Mouse (Mus musculus) activated CD4-positive, CD25-positive, alpha-beta regulatory T cell, adult 4 months (primary cell): ENCODE measurements around the gene Pmepa1. TPM values are rescaled to one million over a fixed set of nuclear protein-coding genes. Genes with fewer than 3 reads are reported as not detected.

Experiments
- ATAC-seq: one replicate; pipeline ENCODE4 v1.8.0; 2017
- polyA plus RNA-seq, 2 experiments: library from polyadenylated mRNA; unstranded; fragments of 100-300 nt; shearing (Covaris generic); gene quantifications; one replicate each; pipeline ENCODE4 v1.2.1; 2017

Gene Pmepa1
- polyA plus RNA-seq, 2 experiments from 2014 or later, result 8.8 to 12.2 TPM

DNA sequence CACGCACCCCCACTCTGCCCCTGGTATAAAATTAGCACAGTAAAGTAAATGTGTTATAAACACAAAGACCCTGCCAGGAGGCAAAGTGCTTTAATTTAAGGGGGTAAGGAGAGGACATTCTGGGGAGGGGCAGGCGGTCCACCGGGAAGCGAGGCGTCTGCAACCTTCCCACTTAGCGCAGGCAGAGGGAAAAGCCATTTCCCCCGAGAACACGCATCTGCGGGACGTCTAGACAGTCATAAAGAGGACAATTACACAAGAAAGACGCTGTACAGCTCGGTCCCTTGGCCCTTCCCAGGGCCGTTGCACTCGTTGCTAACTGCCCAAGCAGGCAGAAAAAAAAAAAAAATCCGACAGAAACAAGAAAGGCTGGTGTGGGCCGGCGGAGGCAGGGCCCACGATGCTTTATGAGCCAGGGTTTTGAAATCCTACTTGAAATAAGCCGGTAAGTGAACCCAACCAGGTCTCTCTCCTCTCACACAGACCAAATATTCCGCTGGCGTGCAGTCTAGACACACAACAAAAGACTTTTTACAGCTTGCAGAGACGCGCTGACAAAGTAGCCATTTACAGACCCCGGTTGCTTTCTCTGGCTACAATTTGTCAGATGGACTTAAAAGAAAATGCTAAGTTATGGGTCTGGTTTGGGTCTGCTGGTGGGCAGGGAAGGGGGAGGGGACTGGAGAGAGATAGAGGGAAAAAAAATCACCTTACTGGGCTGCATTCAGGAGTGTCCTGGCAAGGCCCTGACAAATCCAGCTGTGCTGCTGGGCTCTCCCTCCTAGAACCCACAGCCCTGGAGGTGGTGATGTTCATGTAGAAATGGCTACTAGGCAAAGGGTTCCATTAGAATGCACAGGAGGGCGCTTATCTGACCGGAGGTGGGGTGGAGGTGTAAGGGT is 22.3 kb downstream of the Pmepa1 start:
- ATAC-seq, result no peak

DNA sequence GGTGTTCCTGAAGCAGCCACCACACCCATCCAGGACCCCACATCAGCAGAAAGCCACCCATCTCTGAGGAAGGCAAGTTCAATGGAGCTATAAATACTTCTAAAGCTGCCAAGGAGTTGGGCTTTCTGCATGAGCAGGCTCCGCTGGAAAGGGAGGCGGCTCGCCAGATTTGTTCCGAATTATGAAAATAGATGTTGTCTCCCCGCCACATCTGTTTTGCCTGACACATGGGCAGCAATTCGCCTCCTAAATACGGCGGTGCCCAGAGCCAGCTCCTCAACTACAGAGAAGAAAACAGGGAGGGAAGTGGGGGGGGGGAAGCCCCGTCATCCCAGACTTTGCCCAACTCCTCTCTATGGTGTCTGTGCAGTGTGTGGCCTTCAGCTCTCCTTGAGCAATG is 24.7 kb downstream of the Pmepa1 start:
- ATAC-seq, result no peak

DNA sequence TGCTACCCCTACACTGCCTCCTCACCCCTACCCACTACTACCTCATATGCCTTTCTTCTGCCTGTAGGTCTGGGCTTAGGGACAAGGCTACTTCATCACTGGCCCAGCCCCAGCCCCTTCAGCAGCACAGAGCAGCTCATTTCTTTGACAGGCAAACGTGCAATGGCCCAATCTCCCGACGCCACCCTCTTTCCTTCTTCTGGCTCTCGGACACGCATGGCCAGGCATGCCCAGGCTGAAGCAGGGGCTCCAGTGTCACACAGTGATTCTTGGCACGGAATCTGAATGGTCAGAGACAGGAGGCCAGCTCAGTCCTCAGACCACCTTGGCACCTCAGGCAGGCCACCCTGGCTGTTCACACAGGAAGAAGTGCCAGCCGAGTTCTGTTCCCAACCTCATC is 25.2 kb downstream of the Pmepa1 start:
- ATAC-seq, result no peak

DNA sequence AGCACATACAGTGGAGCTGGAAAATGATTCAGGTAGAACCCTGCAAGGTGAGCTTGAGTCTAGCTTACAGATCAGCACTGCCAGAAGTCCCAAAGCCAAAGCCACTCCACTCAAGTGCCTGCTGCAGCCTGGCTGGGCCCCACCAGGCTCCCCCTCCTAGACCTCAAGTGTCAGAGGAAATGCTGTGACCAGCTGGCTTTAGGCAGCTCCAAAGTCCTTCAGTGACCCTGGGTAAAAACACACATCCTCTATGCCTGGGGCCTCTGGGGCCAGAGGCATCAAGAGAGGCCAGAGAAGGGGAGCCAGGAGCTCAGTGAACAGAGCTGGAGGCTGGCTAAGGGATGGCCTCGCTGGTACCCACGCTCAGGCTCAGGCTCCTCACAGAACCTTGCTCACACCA is 25.9 kb downstream of the Pmepa1 start:
- no peak for ATAC-seq

DNA sequence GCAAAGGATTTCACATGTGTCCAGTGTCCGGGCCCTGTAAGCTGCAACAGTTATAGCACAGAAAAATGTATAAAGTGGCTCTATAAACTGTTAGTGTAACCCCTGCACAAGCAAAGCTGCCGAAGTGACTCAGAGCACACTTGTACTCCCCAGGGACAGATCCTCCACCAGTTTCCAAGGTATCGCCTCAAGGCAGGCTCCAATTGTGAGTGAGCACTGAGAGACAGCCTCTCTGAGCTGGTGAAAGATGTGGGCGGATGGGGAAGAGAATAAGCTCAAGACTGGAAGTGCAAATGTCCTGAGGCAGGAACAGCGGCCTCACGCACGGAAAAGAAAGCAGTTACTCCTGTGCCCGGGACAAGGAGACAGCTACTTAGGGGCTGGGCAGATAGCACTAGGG is 26.4 kb downstream of the Pmepa1 start:
- ATAC-seq, result no peak

DNA sequence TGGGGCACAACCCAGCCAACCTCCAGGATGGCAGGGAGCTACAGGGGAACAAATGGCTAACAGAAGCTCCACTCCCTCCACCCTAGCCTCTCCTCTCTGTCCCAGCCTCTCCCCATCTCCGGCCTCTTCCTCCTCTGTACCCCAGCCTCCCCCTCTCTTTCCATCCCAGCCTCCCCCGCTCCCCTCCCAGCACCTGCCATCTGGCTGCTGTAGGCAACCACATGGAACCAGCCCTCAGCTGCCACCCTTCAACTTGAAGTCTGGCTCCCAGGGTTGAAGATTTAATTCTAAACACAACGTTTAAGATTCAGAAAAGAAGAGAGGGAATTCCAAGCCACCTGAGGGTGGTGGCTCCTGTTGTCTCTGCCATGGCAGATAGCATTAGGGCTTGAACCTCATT is 26.9 kb downstream of the Pmepa1 start:
- ATAC-seq, result no peak

DNA sequence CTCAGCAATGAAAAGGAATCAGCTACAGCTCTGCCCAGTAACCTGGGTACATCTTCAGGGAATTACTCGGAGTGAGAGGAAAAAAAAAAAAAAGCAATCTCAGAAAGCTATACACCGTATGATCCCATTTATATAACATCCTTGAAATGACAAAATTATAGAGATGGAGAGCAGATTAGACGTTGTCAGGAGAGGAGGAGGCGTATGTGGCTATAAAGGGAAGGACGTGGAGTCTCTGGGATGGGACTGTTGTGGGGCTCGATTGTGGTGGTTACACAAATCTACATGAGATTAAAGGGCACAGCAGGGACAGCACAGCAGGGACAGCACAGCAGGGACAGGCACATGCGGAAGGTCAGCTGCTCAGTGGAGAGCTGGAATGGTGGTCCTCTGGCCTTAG is 27.5 kb downstream of the Pmepa1 start:
- no peak for ATAC-seq

DNA sequence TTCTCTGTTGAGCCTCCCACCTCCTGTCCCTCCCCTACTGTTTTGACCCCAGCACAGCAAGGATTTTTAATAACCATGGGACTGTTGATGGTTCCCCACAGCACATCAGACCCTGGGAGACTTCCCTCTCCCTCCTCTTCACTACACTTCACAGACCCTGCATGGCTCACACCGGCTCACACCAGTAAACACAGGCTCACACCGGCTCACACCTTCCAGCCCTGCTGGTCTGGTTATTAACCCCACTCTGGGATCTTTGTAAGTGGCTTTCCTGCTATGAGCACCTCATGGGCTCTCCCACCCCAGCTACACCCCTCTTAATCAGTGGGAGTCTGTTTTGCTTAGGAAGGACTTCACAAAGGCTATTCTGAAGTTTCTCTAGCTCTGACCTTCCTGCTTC is 28.4 kb downstream of the Pmepa1 start:
- no peak for ATAC-seq

DNA sequence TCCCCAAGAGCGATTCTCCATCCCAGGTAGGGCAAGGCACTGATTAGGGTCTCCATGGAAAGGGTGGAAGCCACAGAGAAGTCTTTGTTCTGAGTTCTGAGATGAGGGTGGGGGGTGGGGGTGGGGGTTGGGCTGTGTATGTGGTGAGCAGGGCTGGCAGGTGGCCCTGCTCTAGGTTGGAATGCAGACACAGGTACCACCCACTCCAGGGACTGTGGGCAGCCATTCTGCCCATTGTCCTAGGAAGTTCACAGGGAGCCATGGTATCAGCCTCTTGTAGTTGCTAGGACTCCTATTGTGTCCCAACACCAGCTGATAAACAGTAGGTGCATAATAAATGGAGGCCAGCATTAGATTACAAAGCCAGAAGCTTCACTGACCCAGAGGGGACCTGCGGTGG is 29.1 kb downstream of the Pmepa1 start:
- no peak for ATAC-seq

DNA sequence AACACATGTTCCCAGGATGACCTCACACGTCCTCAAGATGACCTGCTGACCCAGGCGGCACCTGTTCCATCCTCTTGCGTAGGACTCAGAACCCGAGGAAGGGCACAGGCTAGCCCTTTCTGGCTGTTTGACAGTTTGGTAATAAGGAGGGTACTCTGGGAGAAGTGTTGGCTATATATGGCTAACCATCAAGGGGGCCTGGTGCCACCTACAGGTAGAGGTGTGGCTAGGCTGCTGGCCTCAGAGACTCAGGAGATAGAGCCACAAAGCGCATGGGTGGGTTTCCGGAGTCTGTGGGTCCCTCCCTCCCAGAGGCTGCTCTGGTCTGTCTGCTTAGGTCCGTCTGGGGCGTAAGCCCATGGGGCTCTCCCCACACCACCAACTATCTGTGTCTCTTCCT is 29.6 kb downstream of the Pmepa1 start:
- ATAC-seq, result no peak

DNA sequence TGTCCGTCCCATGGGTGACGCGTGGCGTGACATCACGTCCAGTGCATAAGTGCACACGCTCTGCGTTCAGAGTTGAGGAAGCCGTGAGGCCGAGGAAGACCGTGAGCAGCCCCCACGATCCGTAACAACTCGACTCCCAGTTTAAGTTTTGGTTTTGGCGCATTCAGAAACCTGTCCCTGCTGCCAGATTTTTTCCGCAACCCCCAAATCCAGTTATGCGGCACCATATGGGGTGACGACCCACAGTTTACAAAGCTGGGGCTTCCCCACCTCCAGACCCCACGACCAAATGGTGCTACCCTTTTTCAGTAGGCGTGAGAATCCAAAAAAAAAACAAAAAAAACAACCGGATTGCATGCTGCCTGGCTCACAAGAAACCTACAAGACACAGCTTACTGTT is 31.1 kb downstream of the Pmepa1 start:
- ATAC-seq, result no peak

DNA sequence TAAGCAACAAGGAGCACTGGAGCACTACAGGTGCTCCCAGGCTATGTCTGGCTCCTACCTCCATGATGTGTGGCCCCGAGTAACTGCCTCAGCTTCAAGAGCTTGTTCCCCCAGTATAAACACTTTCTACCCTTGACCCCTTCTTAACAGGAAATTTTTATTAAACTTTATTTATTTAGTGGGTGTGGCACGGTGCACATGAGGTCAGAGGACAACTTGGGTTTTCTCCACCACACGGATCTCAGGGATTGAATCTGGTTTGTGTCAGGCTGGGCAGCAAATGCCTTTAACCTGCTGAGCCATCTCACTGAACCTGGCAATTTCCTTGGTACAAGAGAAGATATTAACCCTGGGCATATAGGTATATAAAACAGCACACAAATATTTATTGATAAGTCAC is 32.2 kb downstream of the Pmepa1 start:
- ATAC-seq, result no peak

DNA sequence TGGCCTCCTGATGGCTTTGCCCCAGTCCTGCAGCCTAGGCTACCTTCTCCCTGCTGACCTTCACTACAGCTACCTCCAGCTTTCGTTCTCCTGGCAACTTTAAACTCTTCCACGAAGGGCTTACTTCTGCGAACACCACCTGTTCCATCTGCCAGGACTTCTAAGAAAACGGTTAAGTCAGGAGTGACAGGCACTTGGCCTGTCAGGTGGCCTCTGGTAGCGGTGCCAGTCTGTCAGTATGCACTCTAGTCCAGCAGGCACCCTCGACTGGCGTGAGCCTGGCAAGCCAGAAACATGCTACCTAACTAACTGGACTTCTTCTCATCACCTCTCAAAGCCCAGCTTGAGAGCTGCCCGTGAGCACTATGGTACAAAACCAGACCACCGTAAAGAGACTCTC is 32.7 kb downstream of the Pmepa1 start:
- ATAC-seq, result no peak

DNA sequence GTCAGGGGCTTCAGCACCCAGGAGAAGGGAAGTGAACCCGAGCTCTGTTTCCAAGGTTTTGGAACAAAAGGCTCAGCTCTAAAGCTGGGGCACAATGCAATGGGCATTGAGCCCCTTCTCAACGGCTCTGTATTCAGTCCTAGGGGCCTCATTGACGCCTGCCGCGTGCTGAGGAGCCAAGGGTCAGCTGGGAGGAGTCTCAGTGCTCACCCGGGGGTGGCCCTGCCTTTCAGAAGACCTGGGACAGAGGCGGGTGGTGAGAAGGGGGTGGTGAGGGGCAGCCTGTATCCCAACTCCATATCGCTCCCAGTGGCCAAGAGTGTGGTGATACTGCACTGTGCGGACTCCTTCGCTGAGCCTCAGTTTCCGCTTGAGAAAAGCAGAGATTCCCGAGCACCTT is 33.5 kb downstream of the Pmepa1 start:
- no peak for ATAC-seq

DNA sequence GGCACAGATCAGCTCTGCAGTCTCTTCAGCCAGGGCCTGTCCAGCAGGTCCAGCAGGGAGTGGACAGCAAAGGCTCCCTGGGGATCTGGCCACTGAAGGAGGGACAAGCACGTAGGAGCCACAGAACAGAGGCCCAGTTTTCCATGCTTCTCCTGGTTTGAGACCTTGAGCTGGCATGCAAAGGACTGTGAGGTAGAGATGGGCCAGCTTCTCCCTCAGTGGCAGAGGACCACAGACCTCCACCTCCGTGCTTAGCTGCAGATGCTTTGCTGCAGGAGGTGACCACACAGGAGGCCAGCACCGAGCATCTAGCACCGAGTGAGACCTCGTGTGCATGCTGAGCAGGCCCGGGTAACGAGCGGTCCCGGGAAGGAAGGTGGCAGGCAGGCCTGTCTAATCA is 35.6 kb downstream of the Pmepa1 start:
- no peak for ATAC-seq

DNA sequence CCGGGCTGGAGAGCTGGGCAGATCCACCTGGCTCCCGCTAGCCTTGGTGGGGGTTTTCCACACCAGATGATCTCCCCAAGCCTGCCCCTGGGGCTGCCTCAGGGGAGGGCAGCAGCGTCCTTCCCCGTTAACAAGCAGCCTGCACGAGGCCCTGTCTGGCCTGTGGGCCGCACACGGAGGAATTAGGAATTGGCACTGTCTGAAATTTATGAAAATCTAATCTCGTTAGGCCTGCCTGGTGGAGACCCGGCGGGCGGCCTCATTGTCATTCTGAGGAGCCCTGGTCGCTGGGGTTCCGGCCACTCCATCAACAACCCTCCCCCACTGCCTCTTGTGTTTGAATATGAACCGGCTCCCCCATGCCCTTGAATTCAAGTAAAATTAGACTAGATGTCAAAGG is 37.8 kb downstream of the Pmepa1 start:
- no peak for ATAC-seq

DNA sequence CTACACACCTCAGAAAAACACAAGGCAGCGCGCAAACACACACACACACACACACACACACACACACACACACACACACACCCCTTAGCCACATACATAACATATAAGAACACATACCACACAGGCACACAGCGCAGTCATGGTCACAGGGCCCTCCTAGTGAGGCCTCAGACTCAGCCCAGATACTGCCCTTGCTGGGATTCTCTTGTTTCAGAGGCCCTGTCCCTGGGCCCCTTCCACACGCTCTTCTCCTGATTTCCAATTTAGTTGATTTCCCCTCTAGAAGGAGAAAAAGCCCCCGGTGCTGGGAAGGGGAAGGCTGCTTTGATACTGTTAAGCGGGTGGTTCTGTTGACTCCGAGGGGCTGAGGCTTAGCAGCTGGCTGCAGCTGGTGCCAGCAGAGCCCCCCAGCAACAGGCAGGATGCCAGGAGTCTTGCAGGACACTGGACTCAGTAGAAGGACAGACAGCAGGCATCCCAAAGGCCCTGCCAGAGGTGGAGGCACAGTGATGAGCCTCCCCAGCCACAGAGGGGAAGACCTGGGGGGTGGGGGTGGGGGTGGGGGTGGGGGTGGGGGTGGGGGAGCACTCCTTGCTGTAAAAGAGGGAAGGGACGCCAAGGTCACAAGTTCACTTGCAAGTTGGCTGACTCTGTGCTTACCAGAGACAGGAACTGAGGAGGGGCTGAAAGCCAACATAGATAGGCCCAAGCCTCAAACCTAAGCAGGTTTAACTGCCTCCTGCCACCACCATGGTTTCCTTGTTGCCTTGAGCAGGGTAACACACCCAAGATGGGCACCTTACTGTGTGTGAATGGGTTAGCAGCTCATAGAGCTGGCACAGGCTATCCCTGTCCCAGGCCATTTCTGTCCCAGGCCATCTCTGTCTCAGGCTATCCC is 40.6 kb downstream of the Pmepa1 start:
- ATAC-seq, result peak; percentile 57

DNA sequence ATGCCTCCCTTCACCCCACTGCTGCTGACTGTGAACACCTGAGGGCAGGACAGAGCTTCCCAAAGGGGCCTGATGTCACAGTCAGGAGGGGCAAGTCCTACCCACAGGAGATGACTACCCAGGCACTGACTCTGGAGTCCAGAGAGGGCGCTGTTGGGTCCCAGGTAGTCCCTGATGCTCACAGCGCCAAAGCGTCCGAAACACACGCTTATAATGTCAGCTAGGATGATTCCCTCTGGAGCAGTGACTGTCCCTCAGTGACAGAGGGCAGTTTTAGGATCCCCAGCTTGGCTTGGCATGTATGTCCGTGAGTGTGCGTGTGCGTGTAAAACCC is 43.6 kb downstream of the Pmepa1 start:
- ATAC-seq, result no peak

DNA sequence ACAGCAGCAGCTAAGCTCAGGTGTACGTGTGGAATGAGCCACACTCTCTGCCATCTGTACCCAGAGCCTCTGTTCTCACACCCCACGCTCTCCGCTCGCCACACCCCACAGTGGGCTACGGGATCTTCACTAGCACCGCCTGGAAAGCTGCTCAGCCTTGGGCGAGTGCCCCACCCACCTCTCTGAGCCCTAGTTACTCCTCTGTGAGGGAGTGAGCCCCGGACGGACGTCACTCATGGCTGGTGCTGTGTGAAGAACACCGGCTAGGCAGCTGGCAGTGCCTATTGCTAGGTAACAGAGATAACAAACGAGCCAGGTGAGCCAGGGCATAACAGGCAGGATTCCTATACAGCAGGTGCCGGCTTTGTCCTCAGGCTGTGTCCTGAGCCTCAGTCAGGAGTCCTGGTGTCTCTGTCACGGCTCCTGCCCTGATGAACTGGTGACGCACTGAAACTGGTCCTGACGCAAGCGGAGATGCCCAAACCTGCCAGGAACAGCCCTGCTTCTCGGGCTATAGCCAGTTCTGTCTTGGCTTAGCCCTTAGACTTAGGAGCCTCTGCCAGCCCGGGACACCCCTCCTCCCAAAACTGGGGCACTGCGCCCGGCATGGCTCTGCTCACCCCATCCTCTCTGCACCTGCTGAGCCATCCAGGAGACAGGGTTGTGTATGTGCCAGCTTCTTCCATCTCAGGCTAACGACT is 44.1 kb downstream of the Pmepa1 start:
- no peak for ATAC-seq

DNA sequence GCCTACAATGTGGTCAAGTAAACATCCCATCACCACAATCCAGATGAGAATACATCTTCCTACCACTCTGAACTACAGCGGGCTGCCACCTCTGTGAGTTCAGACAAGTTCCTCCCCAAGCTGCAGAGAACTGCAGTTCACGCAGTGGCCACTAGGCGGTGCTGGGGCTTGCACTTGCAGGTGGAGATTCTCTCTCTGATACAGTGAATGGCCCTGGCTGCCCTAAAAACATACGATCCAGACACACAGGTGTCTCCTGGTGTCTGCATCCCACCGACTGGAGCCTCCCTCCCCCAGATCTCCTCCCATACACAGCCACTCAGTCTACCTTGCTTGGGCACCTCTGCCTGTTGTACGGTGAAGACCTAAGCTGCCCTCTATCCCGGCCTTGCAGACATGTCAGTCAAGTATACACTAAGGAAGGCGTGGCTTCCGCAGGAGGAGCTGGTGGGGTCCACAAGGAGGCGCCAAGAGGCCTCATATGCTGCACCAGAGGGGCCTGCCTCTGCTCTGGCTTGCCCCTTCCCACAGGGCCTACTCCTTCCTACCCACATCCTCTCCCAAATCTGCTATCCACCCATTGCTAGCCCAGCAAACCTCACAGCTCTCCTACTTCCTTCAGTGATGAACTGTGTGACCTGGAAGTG is 46.6 kb downstream of the Pmepa1 start:
- peak; percentile 91 for ATAC-seq

DNA sequence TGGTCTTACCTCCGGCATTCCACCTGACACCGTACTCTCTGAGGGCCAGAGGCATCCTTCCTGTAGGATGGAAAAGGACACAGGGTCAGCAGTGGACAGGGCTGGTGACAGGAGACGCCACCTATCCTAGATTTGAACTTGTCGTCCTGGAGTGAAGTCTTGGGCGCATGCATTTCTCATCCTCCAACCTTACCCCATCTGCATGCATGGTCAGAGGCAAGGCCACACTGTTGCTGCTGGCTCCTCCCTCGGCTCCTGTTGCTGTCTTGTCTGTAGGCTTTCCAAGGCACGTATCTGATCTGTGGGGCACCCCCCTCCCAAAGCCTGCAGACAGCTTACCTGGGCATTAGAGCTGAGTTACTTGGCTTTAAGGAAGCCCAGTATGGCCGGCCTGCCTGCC is 47.8 kb downstream of the Pmepa1 start:
- no peak for ATAC-seq

DNA sequence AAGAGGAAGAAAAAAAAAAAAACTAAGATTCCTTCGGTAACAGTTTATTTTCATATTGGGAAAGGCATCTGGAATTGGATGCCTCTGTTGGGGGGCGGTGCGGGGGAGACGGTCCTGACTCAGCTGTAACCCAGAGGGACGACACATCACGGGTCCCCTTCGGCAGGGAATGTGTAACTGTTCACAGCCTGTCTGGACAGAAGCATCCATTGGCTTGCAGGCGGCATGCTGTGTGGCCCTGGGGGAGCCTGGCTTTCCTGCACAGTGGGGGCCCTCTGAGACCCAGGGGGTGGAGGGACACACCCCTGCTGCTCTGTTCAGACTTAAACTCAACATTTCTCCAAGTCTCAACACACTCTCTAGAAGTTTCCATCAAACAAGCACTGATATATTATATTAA is 49.5 kb downstream of the Pmepa1 start:
- no peak for ATAC-seq

DNA sequence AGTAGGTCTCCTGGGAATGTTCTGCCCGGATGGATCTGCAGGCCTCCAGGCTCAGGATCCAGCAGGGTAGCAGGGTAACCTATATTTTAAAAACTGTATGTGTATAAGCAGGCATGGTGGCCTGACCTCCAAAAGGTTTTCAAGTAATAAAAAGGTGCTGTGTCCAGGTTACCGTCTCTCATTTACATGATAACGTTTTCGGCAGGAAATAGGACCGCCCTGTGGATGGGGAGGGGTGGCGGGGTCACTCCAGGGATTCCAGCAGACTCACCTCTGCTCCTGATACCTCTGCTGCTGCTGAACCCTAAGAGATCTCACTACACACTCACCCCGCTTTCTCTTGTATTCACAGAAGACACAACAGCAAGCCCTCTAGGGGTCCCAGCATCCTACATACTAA is 50.4 kb downstream of the Pmepa1 start:
- no peak for ATAC-seq
